Mouse (Mus musculus): ENCODE results near the gene Zcchc14. TPM values are rescaled to one million over a fixed set of nuclear protein-coding genes. Genes with fewer than 3 reads are reported as not detected.

The Zcchc14 gene
- polyA plus RNA-seq, 1 experiment from 2014 or later = 12.6 TPM

DNA sequence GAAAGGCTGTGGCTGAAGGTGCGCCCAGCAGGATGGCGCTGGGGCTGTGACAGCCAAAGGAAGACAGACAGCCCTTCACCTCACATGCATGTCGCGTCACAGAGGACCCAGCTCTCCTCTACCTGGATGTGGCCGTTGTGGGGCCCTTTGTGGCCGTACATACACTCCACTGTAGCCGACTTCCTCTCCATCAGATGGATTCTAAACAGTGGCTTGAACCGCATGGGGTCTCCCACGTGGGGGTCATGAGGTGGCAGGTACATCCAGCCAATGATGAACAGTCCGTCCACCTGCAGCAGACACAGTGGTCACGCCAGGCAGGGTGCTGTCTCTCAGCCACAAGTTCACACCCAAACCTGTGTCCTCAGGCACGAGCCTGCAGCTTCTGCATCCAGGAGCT is 92.9 kb downstream of the Zcchc14 start:
- no peak overlapping the region for H3K4me3 ChIP-seq (replicated peaks)
- H3K36me3 ChIP-seq = peaks cover 26% of the 10 kb centered on the region
- WGBS = 89% methylated on average over 12 of the region's 12 CpGs

DNA sequence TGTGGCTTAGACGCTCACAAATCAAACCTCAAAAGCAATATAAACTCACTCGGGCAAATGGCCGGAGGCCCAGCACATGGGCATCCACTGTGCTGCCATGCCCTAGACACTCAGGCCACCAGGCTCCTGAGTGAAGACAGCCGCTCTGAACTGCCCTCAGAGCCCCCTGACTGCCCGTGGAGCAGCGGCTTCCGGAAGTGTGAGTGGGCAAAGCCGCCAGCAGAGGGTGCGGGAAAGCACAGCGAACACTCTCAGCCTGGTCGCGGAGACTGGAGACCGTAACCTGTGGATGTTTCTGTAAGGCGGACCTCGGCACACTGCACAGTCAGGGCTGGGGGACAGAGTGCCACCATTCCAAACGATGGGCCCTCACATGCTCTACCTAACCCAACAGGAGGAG is 94.2 kb downstream of the Zcchc14 start:
- H3K36me3 ChIP-seq = peaks cover 38% of the 10 kb centered on the region
- no peak for ATAC-seq (ENCODE audit: insufficient read depth, low FRiP score, low read depth)
- no peaks in the 10 kb centered on the region for H3K27me3 ChIP-seq (replicated peaks)
- no peak overlapping the region for H3K9ac ChIP-seq
- H3K9me3 ChIP-seq = no peaks in the 10 kb centered on the region
- no peaks in the 10 kb centered on the region for H3K4me1 ChIP-seq
- H3K4me3 ChIP-seq (replicated peaks) = no peak overlapping the region
- no peak overlapping the region for H3K27ac ChIP-seq
- 87% methylated on average over 16 of the region's 16 CpGs for WGBS
- no peak overlapping the region for H3K4me2 ChIP-seq

More for the DNA sequence above, 92.9 kb downstream of the Zcchc14 start:
- no peaks in the 10 kb centered on the region for H3K9me3 ChIP-seq
- ATAC-seq (ENCODE audit: insufficient read depth, low FRiP score, low read depth) = no peak
- H3K4me2 ChIP-seq = no peak overlapping the region
- no peaks in the 10 kb centered on the region for H3K4me1 ChIP-seq
- no peak overlapping the region for H3K9ac ChIP-seq
- no peaks in the 10 kb centered on the region for H3K27me3 ChIP-seq (replicated peaks)
- H3K27ac ChIP-seq = no peak overlapping the region

DNA sequence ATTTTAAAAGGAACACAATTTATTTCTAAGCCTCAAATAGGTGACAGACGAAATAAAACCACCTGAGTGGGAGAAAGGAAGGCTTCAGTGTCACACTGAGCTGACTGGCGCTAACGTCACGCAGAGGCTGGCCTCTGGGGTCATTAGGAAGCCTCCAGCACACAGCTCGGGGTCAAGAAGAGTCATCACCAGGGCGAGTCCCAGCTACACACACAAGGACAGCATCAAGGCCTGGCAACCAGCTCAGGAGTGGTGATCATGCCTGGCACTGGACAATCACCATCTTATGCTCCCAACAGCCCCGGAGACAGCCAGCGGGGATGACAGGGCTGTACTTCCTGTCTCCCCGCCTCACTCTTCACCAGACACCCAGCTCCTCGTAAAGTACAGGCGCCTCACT is 95.0 kb downstream of the Zcchc14 start:
- H3K4me2 ChIP-seq = no peak overlapping the region
- WGBS = 87% methylated on average over 11 of the region's 11 CpGs
- no peak overlapping the region for H3K4me3 ChIP-seq (replicated peaks)
- H3K4me1 ChIP-seq = no peaks in the 10 kb centered on the region
- H3K27me3 ChIP-seq (replicated peaks) = no peaks in the 10 kb centered on the region
- H3K36me3 ChIP-seq = peaks cover 45% of the 10 kb centered on the region
- ATAC-seq (ENCODE audit: insufficient read depth, low FRiP score, low read depth) = no peak
- no peaks in the 10 kb centered on the region for H3K9me3 ChIP-seq
- H3K9ac ChIP-seq = no peak overlapping the region
- H3K27ac ChIP-seq = no peak overlapping the region

DNA sequence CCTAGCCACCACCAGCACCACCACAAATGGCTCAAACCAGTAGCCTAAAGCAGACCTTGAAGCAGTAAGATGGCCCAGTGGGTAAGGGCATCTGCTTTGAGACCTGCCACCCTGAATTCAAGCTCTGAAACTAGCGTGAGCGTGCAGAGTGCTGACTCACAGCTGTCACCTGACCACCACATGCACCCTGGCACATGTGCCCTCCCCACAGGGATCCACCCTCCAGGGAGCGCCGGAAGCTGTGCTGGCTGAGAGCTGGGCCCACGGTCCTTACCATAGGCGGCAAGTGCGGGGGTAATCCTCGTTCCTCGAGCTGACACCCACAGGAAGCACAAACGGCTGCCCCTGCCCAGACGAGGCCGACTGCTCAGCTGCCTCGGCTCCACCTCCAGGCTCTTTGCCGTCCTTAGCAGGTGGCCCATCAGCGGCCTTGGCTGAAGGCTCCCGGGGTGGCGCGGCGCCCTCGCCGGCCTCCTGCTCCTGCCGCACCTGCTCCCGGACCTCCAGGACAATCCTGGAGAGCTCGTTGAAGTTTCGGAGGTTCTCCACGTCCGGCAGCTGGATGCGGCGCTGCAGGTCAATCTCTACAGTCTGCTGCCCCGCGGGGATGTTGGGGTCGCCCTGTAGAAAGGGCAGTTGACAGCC is 98.7 kb downstream of the Zcchc14 start:
- no peak overlapping the region for H3K4me2 ChIP-seq
- H3K27ac ChIP-seq = no peak overlapping the region
- H3K27me3 ChIP-seq (replicated peaks) = no peaks in the 10 kb centered on the region
- no peak overlapping the region for H3K4me3 ChIP-seq (replicated peaks)
- 94% methylated on average over 32 of the region's 32 CpGs for WGBS
- H3K9ac ChIP-seq = no peak overlapping the region
- peaks cover 39% of the 10 kb centered on the region for H3K36me3 ChIP-seq
- no peak for ATAC-seq (ENCODE audit: insufficient read depth, low FRiP score, low read depth)
- no peaks in the 10 kb centered on the region for H3K4me1 ChIP-seq
- H3K9me3 ChIP-seq = no peaks in the 10 kb centered on the region

DNA sequence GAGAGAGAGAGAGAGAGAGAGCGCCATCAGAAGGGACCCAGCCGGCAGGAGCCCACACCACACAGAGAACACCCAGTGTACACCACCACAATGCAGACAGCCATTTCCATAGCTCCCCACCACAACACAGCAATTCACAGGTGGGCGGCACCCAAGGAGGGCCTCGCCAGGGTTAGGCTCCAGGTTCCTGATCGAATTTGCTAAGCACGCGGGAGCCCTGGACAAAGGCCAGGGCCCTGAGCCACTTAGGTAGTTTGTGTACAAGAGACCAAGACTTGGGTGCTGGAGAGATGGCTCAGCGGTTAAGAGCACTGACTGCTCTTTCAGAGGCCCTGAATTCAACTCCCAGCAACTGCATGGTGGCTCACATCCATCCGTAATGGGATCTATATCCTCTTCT is 100.2 kb downstream of the Zcchc14 start:
- no peaks in the 10 kb centered on the region for H3K4me1 ChIP-seq
- H3K36me3 ChIP-seq = peaks cover 29% of the 10 kb centered on the region
- no peaks in the 10 kb centered on the region for H3K27me3 ChIP-seq (replicated peaks)
- 79% methylated on average over 9 of the region's 9 CpGs for WGBS
- no peak overlapping the region for H3K4me2 ChIP-seq
- H3K9ac ChIP-seq = no peak overlapping the region
- no peaks in the 10 kb centered on the region for H3K9me3 ChIP-seq
- no peak overlapping the region for H3K4me3 ChIP-seq (replicated peaks)
- no peak overlapping the region for H3K27ac ChIP-seq
- no peak for ATAC-seq (ENCODE audit: insufficient read depth, low FRiP score, low read depth)

DNA sequence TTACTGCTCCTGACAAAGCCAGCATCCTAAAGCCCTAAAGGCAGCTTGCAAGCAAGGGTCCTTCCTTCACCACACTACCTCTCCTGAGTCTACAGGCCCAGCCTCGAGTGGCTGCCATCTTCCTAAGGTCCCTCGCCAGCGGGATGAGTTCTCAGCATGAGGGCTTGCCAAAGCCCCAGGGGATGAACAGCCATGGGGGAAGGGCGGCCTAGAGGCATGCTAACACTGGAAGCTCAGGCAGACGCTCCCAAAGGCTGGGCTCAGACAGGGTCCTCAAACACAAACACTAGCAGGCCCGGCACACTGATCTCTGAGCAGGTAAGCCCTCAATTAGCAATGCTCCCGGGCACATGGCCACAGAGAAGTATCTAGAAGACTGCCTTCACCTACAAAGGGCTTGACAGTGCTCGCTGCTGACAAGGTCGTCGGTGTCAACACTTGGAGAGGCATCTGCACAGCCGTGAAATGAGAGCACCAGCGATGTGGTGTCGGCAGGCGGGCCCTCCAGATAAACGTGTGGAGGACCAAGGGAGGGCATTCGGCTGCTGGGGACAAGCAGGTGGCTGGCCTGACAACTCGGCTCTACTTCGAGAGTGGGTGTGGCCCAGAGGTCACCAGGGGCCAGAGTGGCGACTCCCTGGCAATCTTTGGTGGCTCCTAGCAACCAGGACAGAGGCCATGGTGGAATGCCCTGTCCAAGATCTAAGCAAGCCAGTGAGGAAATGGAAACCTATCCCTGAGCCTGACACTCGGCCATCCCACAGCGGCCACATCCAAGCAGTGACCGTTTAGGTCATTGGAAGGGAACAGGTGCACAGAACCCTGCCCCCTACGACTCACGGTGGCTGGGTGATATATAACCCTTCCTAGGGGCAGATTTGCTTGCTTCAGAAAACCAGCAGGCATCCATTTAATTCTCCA is 101.4 kb downstream of the Zcchc14 start:
- Histone ChIP-seq H3K27ac (no peak overlapping the region), H3K4me3 (replicated peaks) (no peak overlapping the region), H3K36me3 (peaks cover 29% of the 10 kb centered on the region), H3K9me3 (no peaks in the 10 kb centered on the region), H3K4me1 (no peaks in the 10 kb centered on the region), H3K4me2 (no peak overlapping the region), H3K9ac (no peak overlapping the region), H3K27me3 (replicated peaks) (no peaks in the 10 kb centered on the region)
- WGBS = 66% methylated on average over 24 of the region's 24 CpGs
- ATAC-seq (ENCODE audit: insufficient read depth, low FRiP score, low read depth) = no peak

DNA sequence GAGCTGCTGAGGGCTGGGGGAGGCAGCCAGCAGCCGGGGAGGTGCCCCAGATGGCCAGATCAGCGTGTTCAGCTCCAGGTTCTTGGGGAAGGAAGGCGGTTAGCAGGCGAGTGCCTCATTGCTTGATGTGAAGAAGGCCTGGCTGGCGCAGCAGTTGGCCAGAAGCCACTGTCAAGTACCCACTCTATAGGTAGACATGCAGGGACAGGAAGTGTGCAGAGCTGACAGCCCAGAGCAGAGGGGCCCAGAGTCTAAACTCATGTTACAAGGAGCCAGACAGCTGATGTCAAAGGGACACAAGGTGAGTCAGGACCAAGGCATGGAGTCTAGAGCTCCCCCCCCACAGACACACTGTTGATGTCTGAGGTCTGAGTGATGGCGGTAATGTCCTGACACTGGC is 102.6 kb downstream of the Zcchc14 start:
- no peak overlapping the region for H3K9ac ChIP-seq
- no peak overlapping the region for H3K4me3 ChIP-seq (replicated peaks)
- H3K9me3 ChIP-seq = no peaks in the 10 kb centered on the region
- no peaks in the 10 kb centered on the region for H3K27me3 ChIP-seq (replicated peaks)
- 79% methylated on average over 6 of the region's 6 CpGs for WGBS
- ATAC-seq (ENCODE audit: insufficient read depth, low FRiP score, low read depth) = no peak
- H3K36me3 ChIP-seq = peaks cover 24% of the 10 kb centered on the region
- H3K27ac ChIP-seq = no peak overlapping the region
- no peak overlapping the region for H3K4me2 ChIP-seq
- H3K4me1 ChIP-seq = no peaks in the 10 kb centered on the region

Other genes with a start within 250 kb of the Zcchc14 start
- not detected in 2 replicates for gene 1700018B08Rik, start 108.6 kb downstream of the Zcchc14 start, polyA plus RNA-seq (2015; fragmentation: Nextera tagmentation; extraction: Ambion mirVana)
- 15.8 and 16.3 TPM in 2 replicates for gene Fbxo31, start 74.1 kb downstream of the Zcchc14 start, polyA plus RNA-seq (2015; fragmentation: Nextera tagmentation; extraction: Ambion mirVana)
- gene Map1lc3b, start 62.5 kb downstream of the Zcchc14 start, polyA plus RNA-seq (2015; fragmentation: Nextera tagmentation; extraction: Ambion mirVana) = 179 and 217 TPM in 2 replicates
- 3.9 and 4.6 TPM in 2 replicates for gene Jph3, start 76.7 kb upstream of the Zcchc14 start, polyA plus RNA-seq (2015; fragmentation: Nextera tagmentation; extraction: Ambion mirVana)
- gene Klhdc4, start 176.7 kb upstream of the Zcchc14 start, polyA plus RNA-seq (2015; fragmentation: Nextera tagmentation; extraction: Ambion mirVana) = 36.2 and 38.6 TPM in 2 replicates